Mouse (Mus musculus): ENCODE data around the gene Etnk2.

GRCm38 (mm10) chr1:133355912-133356311 lies 7.5 kb upstream of the Etnk2 start:
- no peak for TF ChIP-seq CTCF (conservative IDR thresholded peaks at IDR 0.05; ENCODE audit: insufficient read depth, insufficient read length, low read depth, low read length)
- TF ChIP-seq POLR2A (IDR thresholded peaks at IDR 0.05; ENCODE audit: low read depth, low read length): no peak

Measured in kidney, adult 2 months (tissue).